ENCODE assay signal across 15 mouse cellular contexts in the genomic region with DNA sequence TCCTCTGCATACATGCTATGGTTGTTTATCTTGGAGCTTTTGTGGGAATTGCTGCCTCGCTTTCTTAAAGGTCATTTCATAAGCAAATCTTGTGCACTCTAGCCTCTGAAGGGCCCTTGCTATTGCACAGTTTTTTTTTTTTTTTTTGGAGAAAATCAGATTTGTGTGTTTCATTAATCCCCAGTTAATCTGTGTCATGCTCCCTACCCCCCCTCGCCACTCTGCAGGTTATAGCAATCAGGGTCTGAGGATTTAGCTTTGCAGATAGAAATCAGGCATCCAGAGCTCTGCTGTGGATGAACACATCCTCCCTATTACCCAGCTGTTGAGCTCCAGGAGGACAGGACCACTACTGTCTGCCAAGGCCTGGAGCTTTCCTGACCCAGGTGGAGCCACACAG. TPM values are rescaled to one million over a fixed set of nuclear protein-coding genes. Genes with fewer than 3 reads are reported as not detected.
DNase-seq lines count a peak whose midpoint lies in the region; ATAC-seq and TF ChIP-seq lines count a peak whose summit lies in the region.
"Had no signal": no experiment of that assay in that cellular context is flagged by ENCODE, and none has a peak within 500 bp of the region (broad histone marks: within the 10 kb centered on the region; RNA-seq: fewer than 3 reads in every experiment).

Gene Gabrb3 (plus strand): TSS at position 301 of the 400 bp plus-strand sequence.

- WGBS in hindbrain, embryonic 11.5 days = 89% methylated on average over 2 of the region's 2 CpGs
- WGBS in hindbrain, embryonic 10.5 days = 83% methylated on average over 2 of the region's 2 CpGs
- 89% methylated on average over 2 of the region's 2 CpGs for WGBS in forebrain, postnatal 0 days
- 88% methylated on average over 2 of the region's 2 CpGs for WGBS in neural tube, embryonic 13.5 days

- H3K36me3 ChIP-seq in hindbrain, embryonic 11.5 days (ENCODE audit: control insufficient read depth, insufficient read depth, low read length) = no peaks in the 10 kb centered on the region
- H3K36me3 ChIP-seq in hindbrain, embryonic 10.5 days = no peaks in the 10 kb centered on the region
- H3K36me3 ChIP-seq in forebrain, postnatal 0 days (ENCODE audit: insufficient read depth) = no peaks in the 10 kb centered on the region
- no peaks in the 10 kb centered on the region for H3K36me3 ChIP-seq in neural tube, embryonic 13.5 days
- H3K36me3 ChIP-seq: embryonic facial prominence, embryonic 10.5 days; heart, embryonic 12.5 days; intestine, embryonic 15.5 days; limb, embryonic 10.5 days had no signal

- no peak for ATAC-seq in hindbrain, embryonic 11.5 days (ENCODE audit: low FRiP score)
- ATAC-seq in forebrain, postnatal 0 days = no peak
- no peak for ATAC-seq in neural tube, embryonic 13.5 days (ENCODE audit: low read depth)
- ATAC-seq: intestine, embryonic 15.5 days had no signal

- DNase-seq in hindbrain, embryonic 11.5 days (ENCODE audit: low spot score) = no peak
- DNase-seq in hindbrain, embryonic 10.5 days (ENCODE audit: low spot score) = no peak
- no peak for DNase-seq in forebrain, postnatal 0 days
- DNase-seq in layer of hippocampus, postnatal 36 days = no peak
- no peak for DNase-seq in gastrocnemius, postnatal 4 days (ENCODE audit: low spot score in 2 of 2)
- no peak for DNase-seq in urinary bladder, postnatal 25 days (ENCODE audit: low spot score)
- DNase-seq: lung, adult 18-20 months; right cerebral cortex, adult 18-20 months; thymus, postnatal 4 days had no signal

- no peak within 1 kb of the TSS for H3K27ac ChIP-seq in hindbrain, embryonic 11.5 days (ENCODE audit: low read depth, low read length)
- no peak within 1 kb of the TSS for H3K27ac ChIP-seq in hindbrain, embryonic 10.5 days
- no peak within 1 kb of the TSS for H3K27ac ChIP-seq in forebrain, postnatal 0 days (ENCODE audit: low read depth, low read length)
- no peak within 1 kb of the TSS for H3K27ac ChIP-seq in neural tube, embryonic 13.5 days (replicated peaks)
- H3K27ac ChIP-seq: embryonic facial prominence, embryonic 10.5 days; intestine, embryonic 15.5 days; limb, embryonic 10.5 days had no signal

- no peaks in the 10 kb centered on the region for H3K4me1 ChIP-seq in hindbrain, embryonic 11.5 days (replicated peaks; ENCODE audit: control insufficient read depth, insufficient read depth, low read length)
- no peaks in the 10 kb centered on the region for H3K4me1 ChIP-seq in hindbrain, embryonic 10.5 days (replicated peaks)
- no peaks in the 10 kb centered on the region for H3K4me1 ChIP-seq in forebrain, postnatal 0 days (ENCODE audit: insufficient read depth)
- H3K4me1 ChIP-seq in neural tube, embryonic 13.5 days (replicated peaks) = no peaks in the 10 kb centered on the region
- H3K4me1 ChIP-seq: embryonic facial prominence, embryonic 10.5 days; heart, embryonic 12.5 days; intestine, embryonic 15.5 days; limb, embryonic 10.5 days had no signal

- H3K9ac ChIP-seq in hindbrain, embryonic 11.5 days (ENCODE audit: low read depth, low read length) = no peak within 1 kb of the TSS
- no peak within 1 kb of the TSS for H3K9ac ChIP-seq in forebrain, postnatal 0 days
- H3K9ac ChIP-seq in neural tube, embryonic 13.5 days = no peak within 1 kb of the TSS
- H3K9ac ChIP-seq: heart, embryonic 12.5 days; intestine, embryonic 15.5 days had no signal

- no peak within 1 kb of the TSS for H3K4me2 ChIP-seq in hindbrain, embryonic 11.5 days (replicated peaks; ENCODE audit: low read depth, low read length)
- H3K4me2 ChIP-seq in forebrain, postnatal 0 days (ENCODE audit: low read depth) = no peak within 1 kb of the TSS
- H3K4me2 ChIP-seq in neural tube, embryonic 13.5 days = no peak within 1 kb of the TSS
- H3K4me2 ChIP-seq: heart, embryonic 12.5 days; intestine, embryonic 15.5 days had no signal

- TF ChIP-seq CTCF in forebrain, postnatal 0 days (IDR thresholded peaks at IDR 0.05; ENCODE audit: low read depth) = no peak

- no peaks in the 10 kb centered on the region for H3K27me3 ChIP-seq in hindbrain, embryonic 11.5 days (ENCODE audit: control insufficient read depth, insufficient read depth, low read length)
- no peaks in the 10 kb centered on the region for H3K27me3 ChIP-seq in hindbrain, embryonic 10.5 days (ENCODE audit: insufficient read depth, poor library complexity, severe bottlenecking)
- H3K27me3 ChIP-seq in forebrain, postnatal 0 days (ENCODE audit: insufficient read depth, low read length) = no peaks in the 10 kb centered on the region
- no peaks in the 10 kb centered on the region for H3K27me3 ChIP-seq in neural tube, embryonic 13.5 days
- H3K27me3 ChIP-seq: heart, embryonic 12.5 days; intestine, embryonic 15.5 days had no signal

- no peak within 1 kb of the TSS for H3K4me3 ChIP-seq in hindbrain, embryonic 11.5 days (ENCODE audit: low read depth, low read length)
- H3K4me3 ChIP-seq in hindbrain, embryonic 10.5 days = no peak within 1 kb of the TSS
- H3K4me3 ChIP-seq in forebrain, postnatal 0 days (ENCODE audit: low read depth, low read length) = no peak within 1 kb of the TSS
- H3K4me3 ChIP-seq in neural tube, embryonic 13.5 days = no peak within 1 kb of the TSS
- H3K4me3 ChIP-seq: embryonic facial prominence, embryonic 10.5 days; heart, embryonic 12.5 days; intestine, embryonic 15.5 days; limb, embryonic 10.5 days had no signal

- no peaks in the 10 kb centered on the region for H3K9me3 ChIP-seq in hindbrain, embryonic 11.5 days (ENCODE audit: control insufficient read depth, low read length)
- no peaks in the 10 kb centered on the region for H3K9me3 ChIP-seq in hindbrain, embryonic 10.5 days
- no peaks in the 10 kb centered on the region for H3K9me3 ChIP-seq in forebrain, postnatal 0 days (ENCODE audit: low read length)
- H3K9me3 ChIP-seq in neural tube, embryonic 13.5 days = no peaks in the 10 kb centered on the region
- H3K9me3 ChIP-seq: embryonic facial prominence, embryonic 10.5 days; heart, embryonic 12.5 days; intestine, embryonic 15.5 days; limb, embryonic 10.5 days had no signal

RNA-seq across cellular contexts. Expression of gene Gabrb3, which starts in this region (rescaled TPM):
- 14.5 and 15.0 TPM in 2 replicates for polyA plus RNA-seq in hindbrain, embryonic 11.5 days (2014; fragmentation: Nextera tagmentation; extraction: Ambion mirVana)
- 5.1 and 7.0 TPM in 2 replicates for polyA plus RNA-seq in hindbrain, embryonic 10.5 days (2016; fragmentation: Nextera tagmentation; extraction: Ambion mirVana)
- 159 and 198 TPM in 2 replicates for total RNA-seq in forebrain, postnatal 0 days (2014; rRNA removed)
- 35.2 and 51.2 TPM in 2 replicates for polyA plus RNA-seq in forebrain, postnatal 0 days (2015; fragmentation: Nextera tagmentation; extraction: Ambion mirVana)
- total RNA-seq in layer of hippocampus, postnatal 36 days (2021) = 100 to 1,000 TPM; 267 to 275 TPM
- 36.7 and 40.0 TPM in 2 replicates for polyA plus RNA-seq in neural tube, embryonic 13.5 days (2015; fragmentation: Nextera tagmentation; extraction: Ambion mirVana)
- total RNA-seq in gastrocnemius, postnatal 4 days (2021) = 1 to 10 TPM; 1.2 to 2.5 TPM
- total RNA-seq: megakaryocyte-erythroid progenitor cell, adult 5-6 weeks had no signal

Comparison
In these comparisons a context has a peak if more than half of its experiments do, and no peak if none do; other contexts are left out.
1. RNA of gene Gabrb3 (total RNA-seq): 267 to 275 TPM in layer of hippocampus, postnatal 36 days and 159 to 198 TPM in forebrain, postnatal 0 days; 1.2 to 2.5 TPM in gastrocnemius, postnatal 4 days; every median in the first group is over 10 times any median in the second.